Mouse (Mus musculus): ENCODE measurements around the gene Phf21a.

Phf21a gene

GRCm38 (mm10) chr2:92402591-92403326 is 309.8 kb downstream of the Phf21a start:
- no peak for DNase-seq (ENCODE audit: low spot score in 2 of 2)

GRCm38 (mm10) chr2:92403776-92404319 is 310.9 kb downstream of the Phf21a start:
- no peak for DNase-seq (ENCODE audit: low spot score in 2 of 2)

DNA sequence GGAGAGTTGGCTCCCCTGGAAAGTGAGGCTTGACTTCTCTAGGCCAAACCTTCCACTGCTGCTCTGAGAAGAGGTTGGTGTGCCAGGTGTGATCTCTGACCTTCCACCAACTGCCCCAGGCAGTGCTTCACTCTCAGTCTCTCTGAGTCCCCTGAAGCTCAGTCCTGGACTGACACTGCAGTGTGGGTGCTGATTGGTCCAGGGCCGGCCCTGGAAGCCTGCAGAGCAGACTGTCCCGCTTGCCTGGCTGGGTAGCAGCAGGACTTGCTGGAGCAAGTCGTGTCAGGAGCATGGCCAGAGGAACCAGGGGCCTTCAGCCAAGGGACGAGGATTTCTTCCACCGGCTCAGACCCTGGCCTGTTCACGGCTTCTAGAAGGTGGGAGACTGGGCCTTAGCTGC is 311.8 kb downstream of the Phf21a start:
- DNase-seq (ENCODE audit: low spot score in 2 of 2), result no peak

GRCm38 (mm10) chr2:92405687-92406086 is 312.8 kb downstream of the Phf21a start:
- DNase-seq (ENCODE audit: low spot score in 2 of 2), result no peak

DNA sequence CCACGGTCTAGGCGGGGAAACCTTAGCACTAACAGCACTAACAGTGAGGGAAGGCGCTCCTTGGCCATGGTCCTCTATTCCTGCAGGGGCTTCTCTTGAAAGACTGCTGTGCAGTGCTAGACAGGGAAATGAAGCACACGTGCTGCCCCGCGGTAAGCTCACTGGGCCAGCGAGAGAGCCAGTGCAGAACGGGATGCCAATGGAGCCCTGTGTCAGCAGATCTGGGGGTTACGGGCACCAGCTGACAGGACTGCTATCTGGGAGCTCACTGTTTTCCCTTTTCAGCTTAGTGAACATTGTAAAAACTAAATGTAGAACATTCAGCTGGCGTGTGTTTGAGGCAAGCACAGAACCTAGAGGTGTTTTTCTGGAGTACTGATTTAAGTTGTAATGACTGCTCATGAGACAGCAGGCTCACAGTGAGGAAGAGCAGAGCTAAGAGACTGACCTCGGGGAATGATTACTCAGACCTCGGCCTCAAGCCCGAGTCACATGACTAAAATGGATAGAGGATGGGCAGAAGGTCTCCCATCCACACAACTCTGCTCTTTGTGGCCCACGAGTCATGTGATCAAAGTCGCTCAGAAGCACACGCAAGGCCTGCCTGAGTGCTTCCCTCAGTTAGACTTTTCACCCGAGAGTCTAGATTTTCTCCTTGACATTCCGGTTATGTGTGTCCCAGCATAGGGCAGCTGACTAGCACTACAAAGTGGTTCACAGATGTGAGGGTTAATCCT is 315.6 kb downstream of the Phf21a start:
- no peak for DNase-seq (ENCODE audit: low spot score in 2 of 2)

GRCm38 (mm10) chr2:92411705-92412104 is 318.8 kb downstream of the Phf21a start:
- no peak for DNase-seq (ENCODE audit: low spot score in 2 of 2)
